Mouse (Mus musculus) bone marrow macrophage, adult 2 months (primary cell): ENCODE measurements at regions not wholly inside any gene's neighbourhood (a gene's known extent, or its start where the extent isn't known, plus 50 kb on each side); places are given as distances from the start of the nearest gene placed in this dataset.

ENCODE experiments used
- CTCF ChIP-seq: IDR thresholded peaks from 2 replicates; pipeline ENCODE4 v1.5.1; 2012; ENCODE audit warnings: low read depth, mild to moderate bottlenecking, low read length, moderate library complexity
- POLR2A ChIP-seq: IDR thresholded peaks from 2 replicates; pipeline ENCODE4 v1.6.1; 2012; ENCODE audit warnings: mild to moderate bottlenecking, low read depth, low read length, borderline replicate concordance

GRCm38 (mm10) chrX:41254695-41255094 lies 146.0 kb upstream of the Gria3 start:
- no peak for TF ChIP-seq POLR2A
- no peak for TF ChIP-seq CTCF
